In the genomic region with DNA sequence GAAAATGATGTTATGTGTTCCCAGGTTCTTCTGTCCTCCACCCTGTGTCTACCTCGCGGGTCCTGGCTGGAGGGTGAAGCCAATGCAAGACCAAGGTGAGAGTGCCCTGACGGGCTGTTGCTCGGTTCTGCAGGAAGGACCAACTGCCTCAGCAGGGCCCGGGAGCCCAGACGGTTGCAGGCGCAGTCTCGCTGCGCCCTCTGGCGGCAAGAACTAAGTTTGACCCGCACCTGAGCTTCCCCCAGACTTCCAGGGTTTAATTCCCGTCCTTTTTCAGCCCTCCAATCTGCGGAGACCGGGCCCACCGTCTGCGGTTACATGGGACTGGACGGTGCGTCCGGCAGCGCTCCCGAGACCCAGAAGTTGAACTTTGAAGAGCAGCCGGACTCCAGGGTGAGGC, we compare ENCODE assay signal across 8 mouse cellular contexts. TPM values are rescaled to one million over a fixed set of nuclear protein-coding genes. Genes with fewer than 3 reads are reported as not detected.
A peak's percentile ranks its signal among the peaks of the same experiment; 100 is the strongest.
DNase-seq lines count a peak whose midpoint lies in the region; ATAC-seq and TF ChIP-seq lines count a peak whose summit lies in the region.
"Had no signal": no experiment of that assay in that cellular context is flagged by ENCODE, and none has a peak within 500 bp of the region (broad histone marks: within the 10 kb centered on the region; RNA-seq: fewer than 3 reads in every experiment).

No protein-coding gene starts in this region.

- 1% methylated on average over 22 of the region's 22 CpGs for WGBS in embryonic facial prominence, embryonic 11.5 days
- under 1% methylated on average over 22 of the region's 22 CpGs for WGBS in heart, embryonic 12.5 days
- 2% methylated on average over 22 of the region's 22 CpGs for WGBS in lung, embryonic 14.5 days

- no peak overlapping the region for H3K9ac ChIP-seq in embryonic facial prominence, embryonic 11.5 days (replicated peaks; ENCODE audit: low read length)
- H3K9ac ChIP-seq in heart, embryonic 12.5 days = no peak overlapping the region
- H3K9ac ChIP-seq in lung, embryonic 14.5 days = no peak overlapping the region
- H3K9ac ChIP-seq: limb, embryonic 12.5 days had no signal

- H3K36me3 ChIP-seq in embryonic facial prominence, embryonic 11.5 days (replicated peaks; ENCODE audit: control insufficient read depth, insufficient read depth, low read depth, low read length) = no peaks in the 10 kb centered on the region
- no peaks in the 10 kb centered on the region for H3K36me3 ChIP-seq in heart, embryonic 12.5 days
- no peaks in the 10 kb centered on the region for H3K36me3 ChIP-seq in lung, embryonic 14.5 days (ENCODE audit: insufficient read depth)
- H3K36me3 ChIP-seq: limb, embryonic 12.5 days had no signal

- peaks cover 62% of the 10 kb centered on the region for H3K27me3 ChIP-seq in embryonic facial prominence, embryonic 11.5 days (ENCODE audit: control insufficient read depth, insufficient read depth, low read length)
- peaks cover 89% of the 10 kb centered on the region for H3K27me3 ChIP-seq in heart, embryonic 12.5 days (replicated peaks)
- H3K27me3 ChIP-seq in lung, embryonic 14.5 days (ENCODE audit: insufficient read depth, low read length) = peaks cover 61% of the 10 kb centered on the region

- no peak for ATAC-seq in embryonic facial prominence, embryonic 11.5 days (replicated peaks; ENCODE audit: insufficient number of reproducible peaks, low FRiP score, low TSS enrichment, low read depth)
- ATAC-seq in heart, embryonic 12.5 days (ENCODE audit: insufficient number of reproducible peaks, low FRiP score) = no peak
- no peak for ATAC-seq in lung, embryonic 14.5 days (ENCODE audit: insufficient read depth)

- 0 out of 2 replicates have a peak, but pooled peaks cover 4% of the 10 kb centered on the region for H3K4me1 ChIP-seq in embryonic facial prominence, embryonic 11.5 days (ENCODE audit: control insufficient read depth, insufficient read depth, low read length)
- peaks cover 32% of the 10 kb centered on the region for H3K4me1 ChIP-seq in heart, embryonic 12.5 days (replicated peaks)
- H3K4me1 ChIP-seq in lung, embryonic 14.5 days (ENCODE audit: insufficient read depth) = 0 out of 2 replicates have a peak, but pooled peaks cover 7% of the 10 kb centered on the region

- no peak overlapping the region for H3K4me3 ChIP-seq in embryonic facial prominence, embryonic 11.5 days (ENCODE audit: low read depth, low read length)
- H3K4me3 ChIP-seq in heart, embryonic 12.5 days = peak overlapping the region; percentile 12; the same call in 1 of the 2 replicates
- H3K4me3 ChIP-seq in lung, embryonic 14.5 days (ENCODE audit: low read depth, low read length) = no peak overlapping the region
- H3K4me3 ChIP-seq: limb, embryonic 12.5 days had no signal

- peak; percentile 79 for DNase-seq in ES-CJ7 (ENCODE audit: low read depth, low spot score)
- peak; percentile 82 for DNase-seq in adrenal gland, postnatal 10 days
- DNase-seq in embryonic facial prominence, embryonic 11.5 days (ENCODE audit: low spot score) = peak; percentile 87
- DNase-seq in kidney, postnatal 10 days = peak; percentile 85
- DNase-seq in lung, embryonic 14.5 days = peak; percentile 88
- DNase-seq in right cerebral cortex, postnatal 10 days (ENCODE audit: low spot score in 2 of 2) = peak; percentile 59 to 81

- no peaks in the 10 kb centered on the region for H3K9me3 ChIP-seq in embryonic facial prominence, embryonic 11.5 days (replicated peaks; ENCODE audit: control insufficient read depth, low read length)
- no peaks in the 10 kb centered on the region for H3K9me3 ChIP-seq in heart, embryonic 12.5 days (replicated peaks)
- H3K9me3 ChIP-seq in lung, embryonic 14.5 days (ENCODE audit: low read depth, low read length) = no peaks in the 10 kb centered on the region
- H3K9me3 ChIP-seq: limb, embryonic 12.5 days had no signal

- no peak overlapping the region for H3K27ac ChIP-seq in embryonic facial prominence, embryonic 11.5 days (replicated peaks; ENCODE audit: low read depth, low read length)
- H3K27ac ChIP-seq in heart, embryonic 12.5 days (ENCODE audit: poor library complexity, severe bottlenecking) = no peak overlapping the region
- H3K27ac ChIP-seq in lung, embryonic 14.5 days (ENCODE audit: low read depth) = no peak overlapping the region
- H3K27ac ChIP-seq: limb, embryonic 12.5 days had no signal

- no peak overlapping the region; the same call in 1 of the 2 replicates for H3K4me2 ChIP-seq in embryonic facial prominence, embryonic 11.5 days (ENCODE audit: low read depth, low read length)
- peak overlapping the region; percentile 44 for H3K4me2 ChIP-seq in heart, embryonic 12.5 days
- H3K4me2 ChIP-seq in lung, embryonic 14.5 days = peak overlapping the region; percentile 25; the same call in 1 of the 2 replicates
- H3K4me2 ChIP-seq: limb, embryonic 12.5 days had no signal

- TF ChIP-seq CTCF in lung, embryonic 14.5 days (IDR thresholded peaks at IDR 0.05; ENCODE audit: low read depth) = peak; percentile 95

RNA-seq across cellular contexts. Expression of a gene that starts 2.7 kb away (rescaled TPM):
- total RNA-seq in adrenal gland, postnatal 10 days (2021) = 1 to 10 TPM; 2.3 to 2.7 TPM
- polyA plus RNA-seq in embryonic facial prominence, embryonic 11.5 days (2014; fragmentation: Nextera tagmentation; extraction: Ambion mirVana) = 1.2 and 1.3 TPM in 2 replicates
- 6.2 and 6.4 TPM in 2 replicates for polyA plus RNA-seq in heart, embryonic 12.5 days (2016; fragmentation: Nextera tagmentation; extraction: Ambion mirVana)
- polyA plus RNA-seq in lung, embryonic 14.5 days (2014; fragmentation: Nextera tagmentation; extraction: Ambion mirVana) = 5.5 and 6.7 TPM in 2 replicates

RNA-seq across cellular contexts. Expression of a gene that starts 4.8 kb away (rescaled TPM):
- under 1 TPM in 1 of 2 experiments, not detected in 1; 0.15 TPM for total RNA-seq in adrenal gland, postnatal 10 days (2021)
- not detected in 2 replicates for polyA plus RNA-seq in embryonic facial prominence, embryonic 11.5 days (2014; fragmentation: Nextera tagmentation; extraction: Ambion mirVana)
- 0.19 and 0.28 TPM in 2 replicates for polyA plus RNA-seq in heart, embryonic 12.5 days (2016; fragmentation: Nextera tagmentation; extraction: Ambion mirVana)
- polyA plus RNA-seq in lung, embryonic 14.5 days (2014; fragmentation: Nextera tagmentation; extraction: Ambion mirVana) = 4.9 and 5.1 TPM in 2 replicates

RNA-seq across cellular contexts. Expression of a gene that starts 18.8 kb away (rescaled TPM):
- 10 to 100 TPM in 1 of 2 experiments, 1 to 10 TPM in 1; 9.1 to 13.2 TPM for total RNA-seq in adrenal gland, postnatal 10 days (2021)
- polyA plus RNA-seq in embryonic facial prominence, embryonic 11.5 days (2014; fragmentation: Nextera tagmentation; extraction: Ambion mirVana) = 0.32 and 0.79 TPM in 2 replicates
- polyA plus RNA-seq in heart, embryonic 12.5 days (2016; fragmentation: Nextera tagmentation; extraction: Ambion mirVana) = 0.44 and 1.2 TPM in 2 replicates
- polyA plus RNA-seq in lung, embryonic 14.5 days (2014; fragmentation: Nextera tagmentation; extraction: Ambion mirVana) = 0.73 and 0.86 TPM in 2 replicates

RNA-seq across cellular contexts. Expression of a gene that starts 36.0 kb away (rescaled TPM):
- total RNA-seq in adrenal gland, postnatal 10 days (2021) = 100 to 1,000 TPM; 101 to 246 TPM
- 19.2 and 24.1 TPM in 2 replicates for polyA plus RNA-seq in embryonic facial prominence, embryonic 11.5 days (2014; fragmentation: Nextera tagmentation; extraction: Ambion mirVana)
- polyA plus RNA-seq in heart, embryonic 12.5 days (2016; fragmentation: Nextera tagmentation; extraction: Ambion mirVana) = 40.1 and 40.6 TPM in 2 replicates
- polyA plus RNA-seq in lung, embryonic 14.5 days (2014; fragmentation: Nextera tagmentation; extraction: Ambion mirVana) = 101 and 103 TPM in 2 replicates

RNA-seq across cellular contexts. Expression of a gene that starts 49.1 kb away (rescaled TPM):
- total RNA-seq in adrenal gland, postnatal 10 days (2021) = 10 to 100 TPM; 31.7 to 34.5 TPM
- polyA plus RNA-seq in embryonic facial prominence, embryonic 11.5 days (2014; fragmentation: Nextera tagmentation; extraction: Ambion mirVana) = 53.3 and 58.3 TPM in 2 replicates
- 36.4 and 40.3 TPM in 2 replicates for polyA plus RNA-seq in heart, embryonic 12.5 days (2016; fragmentation: Nextera tagmentation; extraction: Ambion mirVana)
- polyA plus RNA-seq in lung, embryonic 14.5 days (2014; fragmentation: Nextera tagmentation; extraction: Ambion mirVana) = 65.6 and 68.7 TPM in 2 replicates
